Mouse (Mus musculus): ENCODE results near the gene Milr1. TPM values are rescaled to one million over a fixed set of nuclear protein-coding genes. Genes with fewer than 3 reads are reported as not detected.

The Milr1 gene
- polyA plus RNA-seq (2016; fragmentation: Nextera tagmentation; extraction: Ambion mirVana) = 0.81 and 1.00 TPM in 2 replicates

DNA sequence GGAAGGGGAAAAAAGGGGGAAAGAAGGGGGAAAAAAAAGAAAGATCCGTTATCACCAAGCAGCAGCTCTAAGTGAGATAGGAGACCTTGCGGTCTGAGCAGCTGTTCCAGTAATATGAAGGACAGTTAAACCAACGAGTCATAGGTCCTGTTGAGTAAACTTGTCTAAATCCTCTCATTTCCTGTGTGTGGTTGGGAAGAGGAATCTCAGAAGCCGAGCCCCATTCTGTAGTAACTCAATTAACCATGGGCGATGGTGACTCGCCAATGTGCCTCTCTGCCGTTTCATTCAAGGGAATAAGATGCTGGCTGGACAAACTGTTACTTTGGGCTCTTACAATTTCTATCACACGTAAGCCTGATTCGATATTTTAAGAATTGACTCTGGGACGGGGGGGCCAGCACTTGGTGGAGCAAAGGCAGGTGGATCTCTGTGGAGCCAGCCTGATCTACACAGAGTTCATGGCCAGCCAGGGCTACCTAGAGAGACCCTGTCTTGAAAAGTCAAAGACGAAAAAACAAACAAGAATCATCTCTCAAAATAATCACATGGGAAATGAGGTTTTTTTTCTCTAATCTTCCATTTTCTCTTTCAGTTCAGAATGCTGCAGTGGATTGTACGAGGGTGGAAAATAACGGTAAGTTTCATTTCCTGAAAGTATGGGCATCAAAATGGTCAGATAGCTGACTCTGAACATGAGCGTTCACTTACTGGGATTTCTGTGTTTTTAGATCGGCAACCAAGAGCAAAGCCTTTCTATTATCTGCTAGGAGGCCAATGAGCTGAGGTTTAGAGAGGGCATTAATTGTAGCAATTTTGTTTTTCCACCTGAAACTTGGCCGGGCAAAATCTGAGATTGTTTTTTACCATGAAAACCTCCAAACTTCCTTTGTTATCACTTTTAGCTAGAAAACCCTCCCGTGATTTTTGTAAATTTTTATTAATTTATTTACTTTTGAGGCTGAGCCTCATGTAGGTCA, at the start of gene Milr1:
Milr1 (plus strand) TSS at position 188 of the 980 bp plus-strand sequence.
- Histone ChIP-seq H3K4me3 (no peak within 1 kb of the TSS), H3K36me3 (replicated peaks) (no peaks in the 10 kb centered on the region), H3K4me1 (no peaks in the 10 kb centered on the region), H3K9me3 (peaks cover 9% of the 10 kb centered on the region), H3K27ac (no peak within 1 kb of the TSS), H3K27me3 (ENCODE audit: poor library complexity, severe bottlenecking) (no peaks in the 10 kb centered on the region)
- 92% methylated on average over 17 of the region's 17 CpGs for WGBS
- DNase-seq (ENCODE audit: extremely low spot score, low spot score) = no peak

DNA sequence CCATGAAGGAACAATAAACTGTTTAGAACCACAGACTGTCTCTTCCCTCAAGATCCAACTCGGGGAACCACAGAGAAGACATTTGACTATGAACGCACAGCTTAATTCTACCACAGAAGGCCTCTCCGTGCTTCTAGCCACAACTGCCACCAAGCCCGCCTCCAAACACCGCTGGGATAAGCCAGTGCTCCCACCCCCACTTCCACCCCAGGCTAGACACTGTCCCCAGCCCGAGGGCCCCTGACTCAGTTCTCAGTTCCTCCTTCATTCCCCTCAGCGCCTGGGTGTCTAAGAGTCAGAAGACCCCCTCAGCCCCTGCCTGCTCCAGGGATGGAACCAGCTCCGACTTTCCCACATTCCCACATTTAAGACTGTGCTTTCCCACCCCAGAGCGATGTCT, 49.4 kb upstream of the Milr1 start:
- DNase-seq (ENCODE audit: extremely low spot score, low spot score) = no peak
- no peak overlapping the region for H3K27ac ChIP-seq
- no peak overlapping the region for H3K4me3 ChIP-seq
- WGBS = 71% methylated on average over 9 of the region's 9 CpGs
- no peaks in the 10 kb centered on the region for H3K36me3 ChIP-seq (replicated peaks)
- no peaks in the 10 kb centered on the region for H3K27me3 ChIP-seq (ENCODE audit: poor library complexity, severe bottlenecking)
- H3K4me1 ChIP-seq = peaks cover 4% of the 10 kb centered on the region; the same call in 1 of the 2 replicates
- no peaks in the 10 kb centered on the region for H3K9me3 ChIP-seq

DNA sequence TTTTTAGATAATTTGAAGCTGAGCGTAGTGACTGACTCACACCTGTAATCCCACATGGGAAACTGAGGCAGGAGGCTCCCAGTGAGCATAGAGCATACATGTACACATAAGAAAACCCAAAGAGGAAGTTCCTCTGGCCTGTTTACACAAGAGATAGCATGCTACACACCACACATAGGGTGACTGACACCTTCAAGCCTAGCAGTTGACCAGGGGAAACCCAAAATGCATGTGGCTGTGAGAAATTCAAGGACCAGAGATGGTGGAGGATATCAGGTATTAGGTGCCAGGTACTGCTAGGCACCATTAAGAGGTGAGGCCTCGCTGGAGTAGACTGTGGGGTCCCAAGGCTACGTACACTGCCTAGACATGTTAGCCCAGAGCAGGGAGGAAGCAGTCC, 48.4 kb upstream of the Milr1 start:
- H3K36me3 ChIP-seq (replicated peaks) = no peaks in the 10 kb centered on the region
- WGBS = 93% methylated on average over 3 of the region's 3 CpGs
- no peak for DNase-seq (ENCODE audit: extremely low spot score, low spot score)
- no peaks in the 10 kb centered on the region for H3K9me3 ChIP-seq
- H3K4me3 ChIP-seq = no peak overlapping the region
- H3K27me3 ChIP-seq (ENCODE audit: poor library complexity, severe bottlenecking) = no peaks in the 10 kb centered on the region
- H3K4me1 ChIP-seq = peaks cover 11% of the 10 kb centered on the region; the same call in 1 of the 2 replicates
- no peak overlapping the region for H3K27ac ChIP-seq

DNA sequence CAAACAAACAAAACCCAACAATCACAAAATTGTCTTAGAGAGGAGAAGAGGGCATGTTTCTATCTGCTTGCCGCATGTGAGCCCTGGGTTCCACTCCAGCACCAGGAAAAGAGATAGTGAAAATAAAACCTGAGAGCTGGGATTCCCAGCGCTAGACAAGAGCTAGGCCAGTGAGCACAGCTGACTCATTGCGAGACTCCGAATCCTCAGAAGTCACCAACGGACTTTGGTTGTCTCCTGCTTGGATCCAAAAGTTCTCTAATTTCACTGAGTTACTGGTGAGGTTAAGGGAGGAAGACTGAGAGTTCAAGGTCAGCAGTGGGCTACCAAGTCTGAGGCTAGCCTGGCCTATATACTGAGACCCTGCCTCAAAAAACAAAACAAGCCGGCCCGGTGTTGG, 47.1 kb upstream of the Milr1 start:
- no peak for DNase-seq (ENCODE audit: extremely low spot score, low spot score)
- WGBS = 92% methylated on average over 7 of the region's 7 CpGs
- H3K4me1 ChIP-seq = peaks cover 16% of the 10 kb centered on the region
- no peaks in the 10 kb centered on the region for H3K27me3 ChIP-seq (ENCODE audit: poor library complexity, severe bottlenecking)
- H3K9me3 ChIP-seq = no peaks in the 10 kb centered on the region
- no peak overlapping the region for H3K27ac ChIP-seq
- no peaks in the 10 kb centered on the region for H3K36me3 ChIP-seq (replicated peaks)
- no peak overlapping the region for H3K4me3 ChIP-seq

DNA sequence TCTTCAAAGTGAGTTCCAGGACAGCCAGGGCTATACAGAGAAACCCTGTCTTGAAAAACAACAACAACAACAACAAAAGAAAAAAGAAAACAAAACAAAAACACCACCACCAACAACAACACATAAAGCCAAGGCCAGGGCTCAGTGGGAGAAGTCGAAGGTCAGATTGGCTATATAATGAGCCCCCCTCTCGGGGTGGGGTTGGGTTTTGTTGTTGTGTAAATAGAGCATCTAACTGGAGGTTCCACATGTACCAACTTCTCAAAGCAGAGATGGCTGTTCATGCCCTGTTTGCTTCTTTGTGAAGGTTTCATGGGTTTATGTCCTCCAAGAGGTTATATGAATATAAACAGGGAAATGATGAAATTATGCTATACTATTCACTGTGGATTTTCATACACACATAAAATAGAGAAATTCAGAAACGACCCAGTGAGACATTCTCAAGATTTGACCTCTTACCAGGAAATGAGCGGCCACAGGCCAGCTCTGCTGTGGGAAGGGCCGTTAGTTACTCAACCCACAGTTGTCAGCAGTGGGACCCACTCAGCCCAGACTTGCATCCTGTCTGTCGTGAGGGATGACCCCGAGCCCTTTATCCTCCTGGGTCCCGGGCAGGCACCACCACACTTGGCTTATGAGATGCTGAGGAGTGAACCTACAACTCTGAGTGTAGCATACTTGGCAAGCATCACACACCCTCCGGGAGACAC, 46.5 kb upstream of the Milr1 start:
- no peak for DNase-seq (ENCODE audit: extremely low spot score, low spot score)
- WGBS = 85% methylated on average over 9 of the region's 9 CpGs

DNA sequence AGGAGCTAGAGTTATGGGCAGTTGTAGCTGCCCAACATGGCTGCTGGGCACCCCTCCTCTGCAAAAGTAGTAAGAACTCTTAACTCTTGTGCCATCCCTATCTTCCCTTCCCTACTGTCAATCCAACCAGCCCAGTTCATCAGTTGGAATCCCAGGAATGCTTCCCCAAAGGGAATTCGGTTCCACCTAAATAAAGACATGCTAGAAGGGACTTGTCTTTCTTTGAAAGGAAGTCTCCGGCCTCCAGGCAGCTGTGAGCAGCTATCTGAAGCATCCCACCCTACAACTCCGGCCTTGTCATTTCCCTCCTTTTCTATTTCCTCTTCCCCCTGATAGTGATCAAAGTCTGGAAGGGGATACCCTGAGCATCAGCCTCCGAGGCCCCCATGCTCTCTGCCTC, 44.8 kb upstream of the Milr1 start:
- no peak for DNase-seq (ENCODE audit: extremely low spot score, low spot score)
- WGBS = 49% methylated on average over 4 of the region's 4 CpGs
- no peaks in the 10 kb centered on the region for H3K27me3 ChIP-seq (ENCODE audit: poor library complexity, severe bottlenecking)
- H3K9me3 ChIP-seq = no peaks in the 10 kb centered on the region
- H3K27ac ChIP-seq = no peak overlapping the region
- H3K4me1 ChIP-seq = peaks cover 29% of the 10 kb centered on the region
- H3K36me3 ChIP-seq (replicated peaks) = no peaks in the 10 kb centered on the region
- no peak overlapping the region for H3K4me3 ChIP-seq

More for the DNA sequence above, 46.5 kb upstream of the Milr1 start:
- Histone ChIP-seq H3K4me1 (peaks cover 23% of the 10 kb centered on the region), H3K4me3 (no peak overlapping the region), H3K36me3 (replicated peaks) (no peaks in the 10 kb centered on the region), H3K27me3 (ENCODE audit: poor library complexity, severe bottlenecking) (no peaks in the 10 kb centered on the region), H3K9me3 (no peaks in the 10 kb centered on the region), H3K27ac (0 out of 2 replicates have a peak overlapping the region, but pooled peaks have one; percentile 36)

DNA sequence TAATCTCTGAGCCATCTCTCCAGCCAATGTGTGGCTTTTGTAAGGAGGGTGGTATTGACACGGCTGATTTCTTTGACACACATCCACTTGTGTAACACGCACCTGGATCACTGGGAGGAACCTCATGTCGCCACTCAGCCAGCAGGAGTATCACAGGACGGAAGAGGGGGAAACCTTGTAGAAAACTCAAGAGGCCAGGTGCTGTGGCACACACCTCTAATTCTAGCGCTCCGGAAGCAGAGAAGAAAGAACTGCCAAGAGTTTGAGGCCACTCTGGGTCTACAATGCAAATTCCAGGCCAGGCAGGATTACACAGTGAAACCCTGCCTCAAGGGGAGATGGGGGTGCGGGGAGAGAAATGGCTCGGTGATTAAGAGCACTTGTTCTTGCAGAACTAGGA, 43.9 kb upstream of the Milr1 start:
- 79% methylated on average over 8 of the region's 8 CpGs for WGBS
- DNase-seq (ENCODE audit: extremely low spot score, low spot score) = no peak
- peaks cover 31% of the 10 kb centered on the region for H3K4me1 ChIP-seq
- no peak overlapping the region for H3K4me3 ChIP-seq
- H3K9me3 ChIP-seq = no peaks in the 10 kb centered on the region
- no peak overlapping the region for H3K27ac ChIP-seq
- no peaks in the 10 kb centered on the region for H3K27me3 ChIP-seq (ENCODE audit: poor library complexity, severe bottlenecking)
- H3K36me3 ChIP-seq (replicated peaks) = no peaks in the 10 kb centered on the region

DNA sequence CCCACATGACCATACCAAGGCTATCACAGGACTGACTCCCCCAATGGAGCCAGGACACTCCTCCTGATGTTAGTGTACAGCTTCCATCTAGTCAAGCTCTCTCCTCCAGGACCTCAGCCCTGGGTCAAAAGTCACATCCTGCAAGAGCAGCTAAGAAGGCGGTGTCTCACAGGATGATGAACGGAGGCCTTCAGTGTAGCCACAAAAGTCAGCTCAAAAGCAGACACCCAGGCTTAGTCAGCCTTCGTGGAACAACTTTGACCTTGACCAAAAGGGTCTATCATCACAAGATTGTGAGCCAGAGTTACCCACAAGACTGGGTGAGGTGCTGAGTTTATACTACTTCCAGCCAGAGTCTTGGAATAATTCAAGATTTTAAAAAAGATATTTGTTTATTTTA, 43.2 kb upstream of the Milr1 start:
- no peaks in the 10 kb centered on the region for H3K9me3 ChIP-seq
- 79% methylated on average over 3 of the region's 3 CpGs for WGBS
- no peak for DNase-seq (ENCODE audit: extremely low spot score, low spot score)
- H3K36me3 ChIP-seq (replicated peaks) = no peaks in the 10 kb centered on the region
- no peak overlapping the region for H3K4me3 ChIP-seq
- peaks cover 31% of the 10 kb centered on the region for H3K4me1 ChIP-seq
- no peaks in the 10 kb centered on the region for H3K27me3 ChIP-seq (ENCODE audit: poor library complexity, severe bottlenecking)
- no peak overlapping the region for H3K27ac ChIP-seq

DNA sequence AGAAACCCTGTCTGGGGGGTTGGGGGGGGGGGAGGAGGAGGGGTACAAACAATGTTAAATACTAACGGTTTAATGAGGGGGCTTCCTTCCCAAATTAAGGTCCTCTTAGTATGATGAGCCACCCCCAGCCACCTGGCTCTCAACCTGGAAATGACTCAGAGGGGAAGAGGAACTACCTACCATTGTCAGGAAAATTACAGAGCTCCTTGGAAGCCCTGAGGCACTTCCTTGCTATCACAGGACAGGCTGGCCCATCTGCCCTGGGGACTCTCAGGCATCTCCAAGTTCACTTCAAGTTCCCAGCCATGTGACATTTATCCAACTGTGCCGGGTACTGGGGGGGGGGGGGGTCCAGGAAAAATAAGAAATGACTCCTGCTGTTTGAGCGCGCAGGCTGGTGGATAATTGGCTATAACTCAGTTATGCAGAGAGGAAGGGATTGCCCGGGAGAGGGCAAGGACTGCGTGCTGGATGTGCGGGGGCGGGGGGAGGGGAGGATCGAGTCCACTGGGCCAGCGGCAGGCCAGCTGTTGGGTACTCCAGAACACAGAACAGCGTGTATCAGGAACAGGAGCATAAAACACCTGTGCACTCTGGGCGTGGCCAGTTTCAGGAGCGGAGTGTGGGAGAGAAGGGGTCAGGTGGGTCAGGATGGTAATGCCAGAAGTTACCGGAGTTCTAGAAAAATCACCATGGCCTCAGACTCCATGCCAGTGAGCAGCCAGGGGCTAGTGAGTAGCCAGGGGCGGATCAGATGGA, 41.6 kb upstream of the Milr1 start:
- Histone ChIP-seq H3K27ac (peak overlapping the region; percentile 53; the same call in 1 of the 2 replicates), H3K4me3 (peak overlapping the region; percentile 14; the same call in 1 of the 2 replicates), H3K27me3 (ENCODE audit: poor library complexity, severe bottlenecking) (no peaks in the 10 kb centered on the region), H3K9me3 (no peaks in the 10 kb centered on the region), H3K4me1 (peaks cover 38% of the 10 kb centered on the region), H3K36me3 (replicated peaks) (no peaks in the 10 kb centered on the region)
- no peak for DNase-seq (ENCODE audit: extremely low spot score, low spot score)
- WGBS = 35% methylated on average over 15 of the region's 15 CpGs

DNA sequence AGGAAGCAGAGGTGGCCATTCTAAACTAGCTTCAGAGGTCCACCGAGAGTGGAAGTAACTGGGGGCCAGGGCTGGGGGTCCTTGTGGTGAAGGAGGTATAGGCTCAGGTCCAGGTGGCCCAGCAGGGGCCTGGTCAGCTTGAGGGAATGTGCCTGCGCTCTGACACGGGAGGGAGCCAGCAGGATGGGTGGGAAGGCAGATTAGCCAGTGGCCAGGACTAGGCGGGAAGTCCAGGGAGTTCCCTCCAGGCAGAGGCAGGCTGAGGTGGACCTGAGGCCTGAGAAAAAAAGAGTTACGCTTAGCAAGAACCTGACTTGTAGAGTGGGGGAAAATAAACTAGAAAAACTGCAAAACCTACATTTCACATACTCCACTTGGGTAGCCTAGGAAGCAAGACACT, 40.2 kb upstream of the Milr1 start:
- peaks cover 38% of the 10 kb centered on the region for H3K4me1 ChIP-seq
- H3K9me3 ChIP-seq = no peaks in the 10 kb centered on the region
- 67% methylated on average over 5 of the region's 5 CpGs for WGBS
- peak overlapping the region; percentile 46; the same call in 1 of the 2 replicates for H3K27ac ChIP-seq
- no peaks in the 10 kb centered on the region for H3K27me3 ChIP-seq (ENCODE audit: poor library complexity, severe bottlenecking)
- no peaks in the 10 kb centered on the region for H3K36me3 ChIP-seq (replicated peaks)
- no peak overlapping the region for H3K4me3 ChIP-seq
- DNase-seq (ENCODE audit: extremely low spot score, low spot score) = no peak

DNA sequence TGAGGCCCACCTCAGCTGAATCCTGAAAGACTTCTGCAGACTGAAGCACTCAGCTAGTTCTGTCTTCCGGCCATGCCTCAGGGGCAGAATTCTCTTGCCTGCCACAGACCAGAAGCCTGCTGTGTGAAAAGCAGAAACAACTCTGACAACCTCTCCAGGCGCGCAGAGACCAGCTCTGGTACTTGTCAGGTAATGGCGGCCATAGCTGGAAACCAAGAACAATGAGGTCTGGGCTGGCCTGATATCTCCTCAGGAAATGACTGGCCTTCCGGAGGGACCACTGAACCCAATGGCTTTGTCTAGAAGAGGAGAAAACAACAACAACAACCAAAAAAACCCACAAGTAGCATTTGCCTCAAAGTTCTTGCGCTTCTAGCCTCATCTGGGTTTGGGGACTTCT, 36.0 kb upstream of the Milr1 start:
- no peaks in the 10 kb centered on the region for H3K36me3 ChIP-seq (replicated peaks)
- H3K4me1 ChIP-seq = 0 out of 2 replicates have a peak, but pooled peaks cover 10% of the 10 kb centered on the region
- WGBS = 75% methylated on average over 6 of the region's 6 CpGs
- H3K27ac ChIP-seq = peak overlapping the region; percentile 36; the same call in 1 of the 2 replicates
- no peak for DNase-seq (ENCODE audit: extremely low spot score, low spot score)
- H3K4me3 ChIP-seq = peak overlapping the region; percentile 10; the same call in 1 of the 2 replicates
- no peaks in the 10 kb centered on the region for H3K9me3 ChIP-seq
- H3K27me3 ChIP-seq (ENCODE audit: poor library complexity, severe bottlenecking) = no peaks in the 10 kb centered on the region

DNA sequence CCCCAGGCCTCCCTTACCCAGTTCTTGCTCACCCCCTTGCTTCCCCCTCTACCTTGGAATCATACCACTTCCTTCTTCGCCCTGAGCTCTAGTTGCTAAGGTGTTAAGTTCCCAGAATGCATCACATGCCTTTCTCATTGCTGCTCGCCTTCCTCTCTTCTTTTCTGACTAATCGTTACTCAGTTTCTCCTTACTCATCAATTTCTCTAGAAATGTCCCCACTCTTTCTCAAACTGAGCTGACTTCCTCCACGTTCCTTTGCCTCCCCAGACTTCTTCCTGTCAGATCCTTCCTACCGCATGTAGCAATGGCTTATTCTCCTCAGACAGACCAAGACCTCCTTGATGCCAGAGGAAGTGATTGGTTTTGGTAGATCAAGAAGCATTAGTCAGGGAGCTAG, 34.5 kb upstream of the Milr1 start:
- Histone ChIP-seq H3K36me3 (replicated peaks) (no peaks in the 10 kb centered on the region), H3K4me3 (no peak overlapping the region), H3K9me3 (no peaks in the 10 kb centered on the region), H3K4me1 (0 out of 2 replicates have a peak, but pooled peaks cover 6% of the 10 kb centered on the region), H3K27ac (no peak overlapping the region), H3K27me3 (ENCODE audit: poor library complexity, severe bottlenecking) (no peaks in the 10 kb centered on the region)
- 88% methylated on average over 5 of the region's 5 CpGs for WGBS
- DNase-seq (ENCODE audit: extremely low spot score, low spot score) = no peak

Data from forebrain, embryonic 10.5 days (tissue).